Mouse (Mus musculus): Measurements from ENCODE around the gene Fam43b.

GRCm38 (mm10) chr4:138351821-138352220 is 44.5 kb downstream of the Fam43b start:
- no peak for TF ChIP-seq CTCF (IDR thresholded peaks at IDR 0.05; ENCODE audit: low read depth)
- TF ChIP-seq EP300 (IDR thresholded peaks at IDR 0.05; ENCODE audit: low read depth) = no peak
